Mouse (Mus musculus) limb, embryonic 14.5 days (tissue): ENCODE results near the gene Psmc3ip. TPM values are rescaled to one million over a fixed set of nuclear protein-coding genes. Genes with fewer than 3 reads are reported as not detected.
A peak's percentile ranks its signal among the peaks of the same experiment; 100 is the strongest.

ENCODE experiments used
- ATAC-seq: fragments of 200-750 bp; cut with Nextera tagmentation; 2 replicates; pipeline ENCODE4 v1.8.0; 2017; ENCODE audit warnings: low read depth, moderate number of reproducible peaks, moderate TSS enrichment; ENCODE audit not compliant: low FRiP score
- DNase-seq: peaks from one replicate; pipeline ENCODE4 v3.0.0-alpha.2; 2015; ENCODE audit warnings: low spot score
- H3K27ac ChIP-seq: fragments of 300-500 bp; sonication (generic); replicated peaks from 2 replicates; pipeline ENCODE4 v1.5.1; 2014; ENCODE audit warnings: low read depth, mild to moderate bottlenecking, low read length, moderate library complexity, mixed read lengths
- H3K27me3 ChIP-seq: fragments of 300-500 bp; sonication (generic); 2 replicates; pipeline ENCODE4 v1.6.1; 2014; ENCODE audit warnings: low read length, mixed read lengths; ENCODE audit not compliant: control insufficient read depth, insufficient read depth
- H3K36me3 ChIP-seq: fragments of 300-500 bp; sonication (generic); 2 replicates; pipeline ENCODE4 v1.6.1; 2014; ENCODE audit warnings: mild to moderate bottlenecking, low read length, moderate library complexity, mixed read lengths; ENCODE audit not compliant: control insufficient read depth, insufficient read depth
- H3K4me1 ChIP-seq: fragments of 300-500 bp; sonication (generic); 2 replicates; pipeline ENCODE4 v1.6.1; 2014; ENCODE audit warnings: antibody characterized with exemption, low read length, mixed read lengths; ENCODE audit not compliant: control insufficient read depth, insufficient read depth
- H3K4me2 ChIP-seq: fragments of 300-500 bp; sonication (generic); replicated peaks from 2 replicates; pipeline ENCODE4 v1.6.1; 2014; ENCODE audit warnings: low read depth, mild to moderate bottlenecking, low read length, moderate library complexity; ENCODE audit not compliant: severe bottlenecking
- H3K4me3 ChIP-seq: fragments of 300-500 bp; sonication (generic); replicated peaks from 2 replicates; pipeline ENCODE4 v1.5.1; 2014; ENCODE audit warnings: low read length
- H3K9ac ChIP-seq: fragments of 300-500 bp; sonication (generic); 2 replicates; pipeline ENCODE4 v1.6.1; 2014; ENCODE audit warnings: mild to moderate bottlenecking, low read depth, low read length, moderate library complexity; ENCODE audit not compliant: severe bottlenecking
- H3K9me3 ChIP-seq: fragments of 300-500 bp; sonication (generic); 2 replicates; pipeline ENCODE4 v1.6.1; 2016; ENCODE audit warnings: low read length; ENCODE audit not compliant: control insufficient read depth
- POLR2A ChIP-seq: fragments of 200-500 bp; IDR thresholded peaks from 2 replicates; pipeline ENCODE4 v1.8.0; 2012; ENCODE audit warnings: inconsistent platforms, mild to moderate bottlenecking, moderate library complexity, borderline replicate concordance; ENCODE audit not compliant: insufficient read depth, insufficient read length; ENCODE audit errors: extremely low read depth
- WGBS: fragments of 180-500 bp; shearing (Covaris S2); extraction: QIAGEN DNeasy Blood & Tissue Kit; methylation state at CpG from one replicate; pipeline ENCODE4 v1.1.7; 2014; 5-methylcytosine and 5-hydroxymethylcytosine counted together
- polyA plus RNA-seq, 2 experiments: library from polyadenylated mRNA; depleted of rRNA in 1 of 2; stranded (reverse) in 1 of 2; unstranded in 1 of 2; fragments of >200 nt; fragmentation: Nextera tagmentation in 1 of 2; extraction: Ambion mirVana in 1 of 2; gene quantifications; 2 replicates each; pipeline versions ENCODE4 v1.2.1 to v1.2.3; 2012 to 2014

The Psmc3ip gene
- polyA plus RNA-seq, 2 experiments: 24.3 to 32.9 TPM

GRCm38 (mm10) chr11:101085617-101086322, 9.5 kb downstream of the Psmc3ip start:
- Histone ChIP-seq H3K36me3 (peaks cover 32% of the 10 kb centered on the region), H3K27me3 (peaks cover 7% of the 10 kb centered on the region), H3K4me2 (no peak overlapping the region), H3K9me3 (no peaks in the 10 kb centered on the region), H3K4me3 (no peak overlapping the region), H3K9ac (no peak overlapping the region), H3K27ac (no peak overlapping the region), H3K4me1 (peaks cover 25% of the 10 kb centered on the region)
- 91% methylated on average over 18 of the region's 18 CpGs for WGBS
- ATAC-seq (no peak), DNase-seq (no peak)
- no peak for TF ChIP-seq POLR2A

- 95% methylated on average over 12 of the region's 12 CpGs for WGBS
- H3K4me1 ChIP-seq: peaks cover 25% of the 10 kb centered on the region
- no peak for TF ChIP-seq POLR2A
- no peak overlapping the region for H3K27ac ChIP-seq
- no peaks in the 10 kb centered on the region for H3K9me3 ChIP-seq
- no peak for DNase-seq
- no peak for ATAC-seq
- no peak overlapping the region for H3K4me3 ChIP-seq
- no peak overlapping the region for H3K4me2 ChIP-seq
- H3K9ac ChIP-seq: no peak overlapping the region
- H3K27me3 ChIP-seq: peaks cover 15% of the 10 kb centered on the region
- peaks cover 22% of the 10 kb centered on the region for H3K36me3 ChIP-seq
Observed at GRCm38 (mm10) chr11:101084811-101085210, 10.4 kb downstream of the Psmc3ip start.

DNA sequence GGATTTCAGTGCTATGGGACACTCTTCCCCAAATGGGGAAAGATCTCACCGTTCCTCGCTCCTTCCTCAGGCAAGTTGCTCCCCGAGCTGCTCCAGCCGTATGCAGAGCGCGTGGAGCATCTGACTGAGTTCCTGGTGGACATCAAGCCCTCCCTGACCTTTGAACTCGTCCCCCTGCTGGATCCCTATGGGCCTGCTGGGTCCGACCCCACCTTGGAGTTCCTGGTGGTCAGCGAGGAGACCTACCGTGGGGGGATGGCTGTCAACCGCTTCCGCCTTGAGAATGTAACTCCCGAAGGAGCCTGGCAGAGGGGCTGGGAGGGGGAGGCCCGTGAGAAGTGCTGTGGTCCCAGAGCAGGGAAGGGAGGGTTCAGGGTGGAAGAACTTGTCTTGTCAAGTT, 11.0 kb downstream of the Psmc3ip start:
- 78% methylated on average over 14 of the region's 14 CpGs for whole genome bisulfite sequencing
- DNase-seq (no peak), ATAC-seq (no peak)
- Histone ChIP-seq H3K27ac (no peak overlapping the region), H3K27me3 (peaks cover 21% of the 10 kb centered on the region), H3K9ac (no peak overlapping the region), H3K36me3 (peaks cover 17% of the 10 kb centered on the region), H3K4me2 (no peak overlapping the region), H3K4me1 (peaks cover 25% of the 10 kb centered on the region), H3K9me3 (no peaks in the 10 kb centered on the region), H3K4me3 (no peak overlapping the region)
- no peak for TF ChIP-seq POLR2A

DNA sequence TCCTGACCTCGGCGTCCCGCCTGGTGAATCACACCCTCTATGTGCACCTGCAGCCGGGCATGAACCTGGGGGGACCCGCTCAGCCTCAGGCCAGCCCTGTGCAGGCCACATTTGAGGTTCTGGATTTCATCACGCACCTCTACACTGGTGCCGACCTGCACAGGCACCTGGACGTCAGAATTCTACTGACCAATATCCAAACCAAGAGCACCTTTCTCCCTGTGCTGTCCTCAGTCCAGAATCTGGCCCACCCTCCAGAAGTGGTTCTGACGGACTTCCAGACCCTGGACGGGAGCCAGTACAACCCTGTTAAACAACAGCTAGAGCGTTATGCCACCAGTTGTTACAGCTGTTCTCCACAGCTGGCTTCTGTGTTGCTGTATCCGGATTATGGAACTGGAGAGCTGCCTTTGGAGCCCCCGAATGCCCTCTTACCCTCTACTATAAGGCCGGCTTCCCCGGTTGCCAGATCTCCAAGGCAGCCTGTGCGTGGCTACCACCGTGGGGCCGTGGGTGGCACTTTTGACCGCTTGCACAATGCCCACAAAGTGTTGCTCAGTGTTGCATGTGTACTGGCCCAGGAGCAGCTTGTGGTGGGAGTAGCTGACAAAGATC, 12.0 kb downstream of the Psmc3ip start:
- Histone ChIP-seq H3K27me3 (peaks cover 32% of the 10 kb centered on the region), H3K9ac (peak overlapping the region; percentile 84), H3K4me1 (peaks cover 25% of the 10 kb centered on the region), H3K4me3 (peak overlapping the region; percentile 67), H3K4me2 (peak overlapping the region; percentile 92), H3K9me3 (no peaks in the 10 kb centered on the region), H3K27ac (peak overlapping the region; percentile 78), H3K36me3 (peaks cover 6% of the 10 kb centered on the region; the same call in 1 of the 2 replicates)
- no peak for TF ChIP-seq POLR2A
- DNase-seq: no peak
- WGBS: 31% methylated on average over 19 of the region's 19 CpGs
- ATAC-seq: no peak

DNA sequence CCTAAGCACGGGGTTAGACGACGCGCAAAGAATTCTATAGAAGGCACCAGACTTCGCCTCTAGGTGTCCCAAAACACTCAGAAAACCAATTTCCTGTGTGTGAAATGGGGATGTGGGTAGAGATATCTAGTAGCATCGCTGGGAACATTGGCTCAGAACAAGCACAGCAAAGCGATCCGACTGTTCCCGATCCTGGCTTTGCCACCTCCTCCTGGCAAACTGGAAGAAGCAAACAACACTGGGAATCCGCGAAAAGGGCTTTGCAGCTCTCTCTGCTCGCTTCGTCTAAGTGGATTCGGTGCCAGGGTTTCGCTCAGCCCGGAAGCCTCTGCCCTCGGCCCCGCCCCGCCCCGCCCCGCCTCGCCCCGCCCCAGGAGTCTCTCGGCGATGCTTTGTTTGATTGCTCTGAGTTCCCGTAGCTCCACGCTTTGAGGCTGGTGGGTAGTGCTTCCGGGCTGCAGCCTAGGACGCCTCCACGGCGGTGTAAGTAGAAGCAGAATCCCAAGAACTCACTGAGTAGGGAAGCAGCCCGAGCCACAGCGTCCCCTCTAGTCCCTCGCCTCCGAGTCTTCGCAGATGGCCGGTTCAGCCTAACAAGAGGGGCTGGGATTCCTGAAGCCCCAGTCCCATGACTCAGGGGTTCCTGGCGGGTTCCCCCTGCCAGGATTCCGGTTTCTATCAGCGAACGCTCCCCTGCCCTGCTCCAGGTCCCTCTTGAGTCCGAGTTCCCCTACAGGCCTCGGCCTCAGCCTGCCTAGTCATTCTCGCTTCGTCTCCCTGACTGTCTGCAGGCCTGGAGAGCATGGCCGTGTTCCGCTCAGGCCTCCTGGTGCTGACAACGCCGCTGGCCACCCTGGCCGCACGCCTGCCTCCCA, 12.8 kb downstream of the Psmc3ip start, which contains the start of gene Coasy:
TSS of gene Coasy (plus strand) at position 358 of the 875 bp plus-strand sequence.
- Histone ChIP-seq H3K9me3 (no peaks in the 10 kb centered on the region), H3K9ac (peak within 1 kb of the TSS; percentile 84), H3K36me3 (peaks cover 6% of the 10 kb centered on the region; the same call in 1 of the 2 replicates), H3K4me3 (peak within 1 kb of the TSS; percentile 67), H3K4me2 (peak within 1 kb of the TSS; percentile 92), H3K4me1 (peaks cover 19% of the 10 kb centered on the region), H3K27ac (peak within 1 kb of the TSS; percentile 78), H3K27me3 (peaks cover 34% of the 10 kb centered on the region)
- ATAC-seq (peak; percentile 88), DNase-seq (peak; percentile 91)
- peak; percentile 62; the same call in 1 of the 2 replicates for TF ChIP-seq POLR2A
- under 1% methylated on average over 46 of the region's 51 CpGs for WGBS
